Mouse (Mus musculus) lung, adult 18-20 months (tissue): Measurements from ENCODE around the gene Nbea.
"Not testable (repeated sequence)": the region's sequence is repeated elsewhere in the genome, so short reads cannot be mapped to it uniquely, and the experiment has no call there.

ENCODE experiments used
- DNase-seq, 2 experiments: peaks; one replicate each; pipeline ENCODE4 v3.0.0; 2022; ENCODE audit warnings: mixed read lengths in 2 of 2

Gene Nbea

DNA sequence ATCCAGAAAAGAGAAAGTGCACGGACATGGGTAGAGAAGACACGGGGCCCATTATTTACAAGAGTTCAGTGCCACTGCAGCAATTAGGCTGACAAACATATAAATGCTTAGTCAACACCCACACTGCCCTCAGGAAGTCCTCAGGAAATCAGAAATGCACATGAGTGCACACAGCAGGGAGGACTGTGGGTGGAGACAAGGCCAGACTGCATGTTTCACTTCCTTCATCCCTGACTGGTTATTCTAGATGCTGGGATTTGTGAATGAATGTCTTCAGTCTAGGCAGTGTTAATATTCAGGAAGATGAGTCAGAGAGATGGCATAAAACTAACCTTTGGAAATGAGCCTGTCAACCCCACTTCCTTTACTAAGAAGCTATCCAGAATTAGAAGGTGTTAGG lies 531.2 kb downstream of the Nbea start:
- DNase-seq: no peak

DNA sequence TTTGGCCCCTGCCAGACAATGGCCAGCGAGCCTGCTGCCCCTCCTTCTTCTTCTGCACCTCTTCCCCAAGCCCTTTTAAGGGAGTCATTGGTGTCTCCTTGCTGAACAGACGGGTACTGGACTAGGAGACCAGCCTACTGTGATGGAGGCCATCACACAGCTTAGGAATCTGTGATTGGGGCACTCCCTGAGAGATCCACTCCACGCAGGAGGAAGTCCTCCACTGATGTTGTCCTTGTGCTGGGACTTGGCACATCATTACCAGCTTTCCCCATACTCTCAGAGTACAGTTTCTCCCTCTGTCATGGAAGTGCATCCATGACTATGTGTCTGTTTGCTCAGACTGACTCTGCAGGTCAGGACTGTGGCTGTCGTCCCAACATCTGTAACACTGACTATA lies 531.6 kb downstream of the Nbea start:
- no peak for DNase-seq

DNA sequence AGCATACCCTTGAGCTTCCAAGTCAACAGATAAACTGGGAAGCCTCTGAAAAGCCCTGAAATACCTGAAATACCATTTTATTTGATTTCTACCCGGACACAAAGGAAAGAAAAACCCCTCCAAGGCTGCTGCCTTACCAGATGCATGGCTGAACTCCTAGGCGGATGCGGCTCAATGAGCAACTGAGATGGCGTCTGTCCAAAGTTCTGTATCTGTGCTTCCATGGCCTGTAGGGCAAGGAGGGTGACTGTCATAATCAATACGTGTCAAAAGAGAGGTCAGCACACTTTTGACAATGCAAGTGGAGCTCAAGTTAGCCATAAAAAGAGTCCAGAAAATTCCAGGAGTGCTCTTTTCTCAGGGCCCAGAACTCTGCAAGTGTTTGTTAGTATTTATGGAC lies 534.0 kb downstream of the Nbea start:
- no peak for DNase-seq

DNA sequence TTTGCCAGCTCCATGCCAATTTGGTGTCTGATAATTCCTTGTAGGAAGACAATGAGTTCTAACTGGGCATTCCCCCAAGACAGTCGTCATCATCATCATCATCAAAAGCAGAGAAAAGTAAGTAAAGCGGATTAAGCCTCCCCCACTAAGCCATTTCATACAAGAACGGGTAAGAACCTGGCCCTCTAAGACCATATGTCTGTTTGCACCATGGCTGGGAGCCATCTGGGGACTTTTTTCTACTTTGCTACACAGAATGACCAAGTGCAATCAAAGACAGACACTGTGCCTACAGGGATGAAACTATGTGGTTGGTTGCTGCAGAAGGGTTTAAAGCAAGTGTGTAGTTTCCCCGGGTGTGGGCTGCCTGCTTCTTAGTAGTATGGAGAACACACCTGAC lies 535.2 kb downstream of the Nbea start:
- no peak for DNase-seq

DNA sequence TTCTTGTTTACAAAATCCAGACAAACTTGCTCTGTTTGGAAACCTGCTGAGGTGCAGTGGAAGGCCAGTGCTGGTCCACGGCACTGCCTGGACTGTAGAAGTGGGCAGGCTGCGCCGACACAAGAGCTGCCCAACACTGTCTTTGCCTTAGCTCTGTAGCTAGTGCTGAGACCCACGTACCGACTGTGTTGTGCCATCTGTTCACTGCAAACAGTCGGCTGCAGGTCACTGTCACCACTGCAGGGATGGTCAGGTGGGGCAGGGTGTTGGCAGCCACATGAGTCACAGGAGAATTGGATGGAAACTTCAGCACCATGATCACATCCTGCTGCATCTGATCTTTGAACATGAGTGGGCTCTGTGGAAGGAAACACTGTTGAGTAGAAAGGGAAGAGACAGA lies 536.3 kb downstream of the Nbea start:
- DNase-seq: no peak

DNA sequence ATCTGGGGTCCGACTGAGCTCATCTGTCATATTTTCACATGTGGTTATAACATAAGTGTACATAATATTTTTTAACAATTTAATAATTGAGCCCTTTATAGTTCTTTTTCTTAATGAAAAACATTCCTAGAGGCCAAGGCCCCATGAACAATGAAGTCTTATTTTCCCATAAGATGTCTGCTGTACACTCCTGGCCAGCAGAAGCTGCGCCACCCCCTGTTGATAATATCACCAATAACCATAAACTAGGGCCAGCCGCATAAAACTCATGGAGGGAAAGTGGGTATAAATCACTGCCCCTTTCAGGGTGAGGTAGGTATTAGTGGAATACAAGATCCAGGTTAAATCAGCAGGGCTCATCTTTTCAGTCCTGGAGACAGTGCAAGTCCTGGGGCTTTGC lies 537.1 kb downstream of the Nbea start:
- DNase-seq: no peak

DNA sequence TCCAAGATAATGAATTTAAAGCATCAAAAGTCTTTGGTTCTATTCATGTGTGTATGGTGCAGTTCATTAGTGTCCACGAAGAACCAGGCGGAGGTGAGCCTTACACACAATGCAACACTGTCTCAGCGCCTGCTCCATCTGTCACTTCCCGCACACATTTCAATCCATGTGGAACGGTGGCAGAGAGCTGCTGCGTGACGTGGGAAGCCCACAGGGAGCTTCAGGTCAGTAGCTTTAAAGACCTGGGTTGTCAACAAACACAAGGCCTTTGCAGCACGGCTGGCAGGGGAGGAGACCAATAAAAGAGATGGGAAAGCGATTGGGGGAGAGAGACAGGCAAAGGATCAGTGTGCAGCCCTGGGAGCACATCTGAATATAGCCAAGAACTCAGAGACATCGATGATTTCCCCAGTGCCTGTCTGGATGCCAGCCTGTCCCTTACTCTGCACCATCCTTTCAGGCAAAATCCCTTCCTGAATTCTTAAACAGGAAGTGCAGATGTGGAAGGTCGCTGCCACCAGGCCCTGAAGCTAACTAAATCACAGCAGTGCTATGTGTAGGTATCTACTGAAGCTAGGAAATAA lies 539.4 kb downstream of the Nbea start:
- no peak for DNase-seq

DNA sequence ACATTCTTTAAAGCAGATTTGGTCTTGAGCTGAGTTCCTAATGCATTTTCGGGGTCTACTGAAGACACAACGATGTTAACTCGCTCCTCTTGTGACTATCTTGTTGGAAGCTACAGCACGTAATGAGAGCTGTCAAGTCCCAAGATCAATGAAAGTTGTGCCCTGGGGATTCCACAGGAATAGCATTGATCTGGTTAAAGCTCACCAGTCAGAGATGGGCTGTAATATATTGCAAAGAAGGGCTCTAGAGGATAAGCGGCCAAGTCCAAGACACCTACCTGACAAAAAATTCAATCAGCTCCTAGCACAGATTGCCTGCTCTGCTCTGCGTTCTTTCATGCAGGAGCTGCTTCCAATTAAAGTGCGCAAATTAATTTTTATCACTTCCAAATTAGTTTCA lies 545.8 kb downstream of the Nbea start:
- no peak for DNase-seq

DNA sequence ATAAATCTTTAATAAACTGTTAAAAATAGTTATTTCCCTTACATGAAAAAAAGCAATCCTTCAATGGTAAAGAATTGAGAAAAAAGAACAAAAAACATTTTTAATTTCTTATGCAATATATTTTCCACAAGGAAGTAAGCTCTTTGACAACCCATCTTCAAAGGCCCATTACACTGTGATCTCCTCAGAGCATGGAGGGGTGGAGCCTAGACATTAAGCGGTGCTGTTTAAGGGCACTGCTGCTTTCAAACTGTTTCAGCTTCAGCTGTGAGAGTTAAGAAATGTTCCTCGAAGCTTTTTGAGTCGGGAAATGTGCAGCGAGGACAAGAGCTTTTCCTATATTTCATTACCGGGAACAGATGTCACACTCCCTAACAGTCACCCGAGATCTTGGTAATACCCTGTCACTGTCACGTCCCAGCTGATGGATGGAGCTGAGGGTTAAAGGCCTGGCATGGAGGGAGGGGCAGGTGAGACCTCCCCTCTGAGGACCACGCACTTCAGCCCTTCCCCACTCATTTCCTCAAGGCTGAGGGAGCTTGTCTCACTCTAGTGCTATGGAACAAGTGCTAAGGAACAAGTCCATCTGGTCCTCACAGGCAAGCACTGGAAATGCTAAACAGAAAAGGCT lies 547.8 kb downstream of the Nbea start:
- DNase-seq: no peak

DNA sequence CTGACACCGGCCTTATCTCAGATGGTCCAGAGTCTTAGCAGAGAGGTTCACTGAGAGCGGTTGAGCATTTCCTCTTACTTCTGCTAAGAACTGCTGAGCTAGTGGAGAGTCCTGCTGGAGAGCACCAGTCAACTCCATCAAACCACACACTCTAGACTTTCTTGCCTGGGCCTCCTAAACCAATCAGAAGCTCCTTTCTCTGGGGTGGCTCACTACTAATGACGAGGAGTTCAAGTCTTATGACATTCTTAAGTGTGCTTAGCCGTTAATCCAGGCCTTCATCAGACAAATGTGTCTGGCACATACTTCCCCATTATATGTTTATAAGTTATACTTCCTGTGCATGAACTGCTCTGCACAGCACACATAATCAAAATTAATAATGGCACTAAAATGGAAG lies 556.4 kb downstream of the Nbea start:
- DNase-seq: no peak

DNA sequence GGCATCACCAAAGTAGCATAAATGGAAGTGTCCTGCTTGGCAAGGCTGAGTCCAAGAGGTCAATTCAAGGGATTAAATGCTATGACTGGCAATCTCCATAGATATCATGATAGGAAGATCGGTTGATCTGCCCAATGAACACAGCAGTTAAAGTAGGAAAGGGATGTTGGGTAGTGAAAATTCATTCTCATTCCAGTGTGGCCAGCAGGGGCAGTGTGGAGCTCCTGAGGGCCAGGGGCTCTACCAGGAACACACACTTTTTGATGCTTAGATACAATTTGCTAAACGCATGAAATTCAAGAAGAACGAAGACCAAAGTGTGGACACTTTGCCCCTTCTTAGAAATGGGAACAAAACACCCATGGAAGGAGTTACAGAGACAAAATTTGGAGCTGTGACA lies 561.5 kb downstream of the Nbea start:
- DNase-seq: not testable (repeated sequence)

DNA sequence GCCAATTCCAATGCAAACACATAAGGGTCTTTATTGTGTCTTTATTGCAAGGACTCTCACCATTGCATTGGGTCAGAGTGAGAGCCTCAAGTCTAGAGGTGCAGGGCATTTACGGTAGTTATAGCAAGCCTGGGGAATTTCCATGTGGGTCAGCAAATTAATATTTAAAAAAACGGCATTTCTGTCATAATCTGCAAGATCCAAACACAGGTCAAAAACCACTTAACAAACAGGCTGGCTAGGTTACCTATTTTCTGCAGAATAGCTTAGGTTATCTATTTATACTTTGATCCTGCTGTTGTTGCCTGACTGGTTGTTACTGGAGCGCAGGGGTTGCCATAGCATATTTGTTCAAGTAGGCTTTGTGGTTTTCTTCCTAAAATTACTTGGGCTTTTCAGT lies 565.1 kb downstream of the Nbea start:
- DNase-seq: no peak

DNA sequence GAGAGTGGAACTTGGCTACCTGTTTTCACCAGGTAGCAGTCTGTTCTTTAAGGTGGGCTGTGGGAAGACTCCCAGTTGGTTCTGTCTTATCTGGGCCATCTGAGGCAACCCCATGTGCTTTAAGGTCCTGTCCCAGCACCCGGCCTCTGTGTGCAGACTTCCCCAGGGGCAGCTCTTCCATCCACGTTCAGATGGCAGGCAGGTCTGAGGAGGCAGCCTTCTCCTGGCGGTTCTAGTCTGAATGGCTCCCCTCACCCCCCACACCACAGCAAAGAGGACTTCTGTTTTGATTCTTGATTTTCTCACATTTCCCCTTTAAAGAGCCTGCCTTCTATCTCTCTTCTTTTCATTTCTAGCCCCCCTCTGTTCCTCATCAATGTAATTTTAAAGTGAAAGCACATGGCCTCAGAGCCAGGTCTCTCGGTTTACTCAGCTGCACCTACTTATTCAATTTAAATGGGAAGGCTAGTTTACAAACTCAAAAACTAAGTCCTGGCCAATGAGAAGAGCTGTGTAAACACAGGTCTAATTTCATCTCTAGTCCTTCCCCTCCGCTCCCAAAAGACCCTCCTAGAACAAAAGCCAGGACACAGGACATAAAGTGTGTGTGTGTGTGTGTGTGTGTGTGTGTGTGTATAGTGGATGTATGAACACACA lies 570.9 kb downstream of the Nbea start:
- DNase-seq: no peak

DNA sequence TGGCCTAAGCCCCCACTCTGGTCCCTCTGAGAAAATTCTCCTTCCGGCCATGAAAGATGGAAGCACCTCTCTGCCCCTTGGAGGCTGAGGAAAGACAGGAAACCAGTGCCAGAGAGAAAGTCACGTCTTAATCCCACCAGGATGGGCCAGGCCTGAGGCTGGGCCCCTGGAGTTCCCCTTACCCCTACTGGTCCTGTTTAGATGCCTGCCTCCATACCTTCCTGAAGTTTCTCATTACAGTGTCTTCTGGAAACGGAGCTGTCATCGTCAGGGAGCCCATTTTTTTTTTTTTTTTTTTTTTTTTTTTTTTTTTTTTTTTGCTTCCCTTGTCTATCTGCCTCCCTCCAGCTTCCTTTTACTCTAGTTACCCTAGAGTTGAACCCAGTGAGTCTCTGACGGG lies 571.5 kb downstream of the Nbea start:
- no peak for DNase-seq

DNA sequence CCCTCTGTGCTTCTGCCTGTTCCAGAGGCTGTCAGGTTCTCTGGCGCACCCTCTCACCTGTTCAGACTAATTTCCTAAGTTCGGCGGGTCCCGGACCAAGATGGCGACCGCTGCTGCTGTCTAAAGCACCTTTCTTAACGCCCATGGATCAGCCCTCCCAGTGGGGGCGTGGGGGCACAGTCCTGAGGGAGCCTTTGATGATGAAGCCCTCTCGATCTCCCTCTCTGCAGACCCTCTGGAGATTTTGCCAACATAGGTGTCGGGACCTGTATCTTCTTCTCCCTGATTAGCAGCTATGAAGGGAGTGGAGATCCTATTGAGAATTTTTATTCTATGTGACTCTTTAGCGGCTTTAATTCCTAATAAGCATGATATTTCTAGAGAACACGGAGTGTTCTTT lies 573.3 kb downstream of the Nbea start:
- DNase-seq: no peak

DNA sequence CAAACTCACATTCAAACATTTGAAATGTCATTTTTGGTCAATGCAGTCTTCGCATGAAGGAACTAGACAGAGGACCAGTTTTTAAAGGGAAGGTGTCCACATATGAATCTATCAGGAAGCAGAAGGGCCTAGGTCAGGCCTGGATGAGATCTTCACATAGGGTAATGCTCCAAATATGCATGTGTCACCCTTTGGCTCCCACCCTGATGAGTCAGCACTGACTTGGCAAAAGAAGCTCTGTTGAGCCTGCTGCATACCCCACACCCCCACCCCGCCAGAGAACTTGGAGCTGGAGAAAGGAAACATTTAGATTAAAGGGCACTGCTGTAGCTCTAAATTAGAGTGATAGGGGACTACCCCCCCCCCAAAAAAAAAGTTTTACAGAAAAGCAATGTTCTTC lies 583.2 kb downstream of the Nbea start:
- peak; percentile 47 to 57 for DNase-seq

DNA sequence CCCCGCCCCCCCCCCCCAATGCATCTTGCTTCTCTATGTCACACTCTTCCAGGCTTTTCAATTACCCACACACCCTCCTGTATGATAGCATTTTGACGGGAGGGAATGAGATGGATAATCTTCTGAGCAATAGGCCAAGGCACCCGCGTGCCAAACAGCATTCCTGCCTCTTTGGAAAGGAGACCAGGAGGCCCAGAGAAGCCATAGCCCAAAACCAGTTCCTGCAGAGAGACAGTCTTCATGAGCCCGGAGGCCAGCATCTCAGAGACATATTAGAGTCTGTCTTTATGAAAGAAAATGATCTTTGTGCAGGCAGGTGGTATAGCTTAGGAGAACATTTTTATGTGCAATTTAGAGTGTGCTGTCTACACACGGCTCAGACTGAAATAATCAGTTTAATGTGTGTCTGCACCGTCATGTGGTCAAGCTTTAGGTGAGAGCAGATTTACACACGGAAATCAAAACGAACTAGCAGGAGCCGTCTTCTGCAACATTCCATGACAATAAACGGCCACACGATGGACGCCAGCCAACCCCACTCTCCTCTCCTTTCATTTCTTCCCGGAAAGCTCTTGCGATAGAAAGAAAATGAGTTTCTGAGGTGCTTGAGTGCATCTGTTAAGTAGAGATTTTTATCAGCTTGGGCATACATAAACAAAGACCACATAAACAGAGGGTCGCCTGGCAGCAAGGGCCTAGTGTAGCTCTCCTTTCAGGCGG lies 584.0 kb downstream of the Nbea start:
- DNase-seq: peak in 1 of 2 experiments; percentile 8

DNA sequence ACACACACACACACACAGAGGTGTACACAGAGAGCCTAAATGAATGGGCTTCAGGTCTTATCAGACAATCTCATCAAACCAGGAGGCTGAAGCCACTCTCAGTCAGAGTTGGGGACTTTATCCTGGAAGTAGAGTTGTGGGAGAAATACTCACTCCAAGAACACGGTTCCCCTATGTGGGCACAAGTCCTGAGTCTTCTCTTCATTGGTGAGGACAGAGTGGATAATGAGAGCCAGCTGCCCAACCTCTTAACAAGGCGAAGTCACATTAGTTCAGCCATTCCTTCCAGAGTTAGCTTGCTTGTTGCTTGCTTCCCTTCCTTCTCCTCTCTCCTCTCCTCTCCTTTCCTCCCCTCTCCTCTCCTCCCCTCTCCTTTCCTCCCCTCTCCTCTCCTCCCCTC lies 584.8 kb downstream of the Nbea start:
- DNase-seq: no peak

DNA sequence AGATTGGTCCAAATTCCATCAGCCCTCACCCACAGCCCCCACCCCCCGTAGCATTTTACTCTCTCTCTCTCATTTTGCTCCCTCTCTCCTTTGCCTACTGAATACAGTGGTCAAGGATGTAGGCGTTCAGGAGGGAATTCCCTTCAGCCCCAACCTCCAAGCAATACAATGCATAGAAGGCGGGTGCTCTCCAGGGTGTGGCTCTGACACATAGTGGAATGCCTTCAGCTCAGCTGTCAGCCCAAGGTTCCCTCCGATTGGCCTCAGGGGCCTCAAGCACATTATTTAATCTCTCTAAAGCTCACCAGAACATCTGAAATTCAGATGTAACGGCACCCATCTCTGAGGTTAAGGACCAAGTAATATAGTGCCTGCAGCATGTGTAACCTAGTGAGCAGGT lies 590.2 kb downstream of the Nbea start:
- DNase-seq: no peak

DNA sequence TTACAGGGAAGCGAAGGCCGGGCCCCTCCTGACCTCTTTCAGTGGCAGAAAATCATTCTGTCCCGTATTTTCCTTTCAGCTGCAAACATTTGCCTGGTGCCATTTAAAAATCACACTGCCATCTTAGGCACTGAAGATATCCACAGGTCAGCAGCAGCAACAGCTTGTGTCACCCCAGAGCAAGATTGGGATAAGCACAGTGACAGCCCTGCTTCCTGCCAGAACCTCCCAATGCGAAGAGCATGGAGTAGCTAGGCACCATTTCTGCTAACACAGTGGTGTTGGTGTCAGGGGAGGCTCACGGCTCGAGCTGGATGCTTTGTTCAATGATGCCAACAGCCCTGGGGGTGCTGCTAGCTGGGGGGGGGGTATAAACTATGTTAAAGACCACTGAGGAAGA lies 592.8 kb downstream of the Nbea start:
- no peak for DNase-seq

DNA sequence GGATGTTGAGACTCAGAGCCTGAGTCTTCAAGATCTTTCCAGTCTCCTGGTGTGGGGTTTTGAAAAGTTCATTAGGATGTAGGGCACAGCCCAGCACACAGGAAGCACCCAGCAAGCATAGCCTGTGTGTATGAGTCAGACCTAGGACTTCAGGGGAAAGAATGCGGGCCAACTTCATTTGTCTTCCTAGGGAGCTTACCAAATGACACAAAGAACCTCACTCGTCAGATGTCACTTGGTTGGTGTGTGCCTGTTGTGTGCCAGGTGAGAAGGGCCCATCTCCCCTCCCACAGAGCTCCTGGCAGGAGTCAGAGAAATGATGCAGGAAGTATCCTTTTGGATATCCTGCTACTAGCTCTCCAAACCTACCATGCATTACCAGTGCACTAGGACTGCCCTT lies 593.2 kb downstream of the Nbea start:
- DNase-seq: no peak

DNA sequence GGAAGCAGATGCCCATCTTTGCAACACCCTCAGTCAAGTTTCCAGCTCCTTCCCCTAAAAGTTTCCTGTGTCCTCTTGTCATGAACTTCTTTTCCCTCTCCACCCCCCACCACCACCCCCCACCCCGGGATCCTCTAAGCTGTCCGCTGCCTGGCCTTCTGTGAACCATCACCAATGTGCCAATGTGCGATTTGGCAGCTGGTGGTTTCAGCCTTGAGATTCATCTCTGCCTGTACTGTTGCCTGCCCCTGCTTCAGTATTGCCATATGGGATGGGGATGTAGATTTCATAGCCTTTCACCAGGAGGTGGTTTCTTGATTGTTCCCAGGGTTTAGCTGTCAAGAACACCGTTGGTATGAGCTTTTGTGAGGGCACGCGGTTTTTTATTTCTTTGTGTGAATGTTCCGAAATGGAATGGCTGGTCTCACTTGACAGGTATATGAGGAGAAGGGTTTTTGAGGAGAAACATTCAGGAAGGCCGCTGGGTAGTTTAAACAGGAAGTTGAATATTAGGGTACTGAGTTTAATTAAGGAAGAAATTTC lies 594.0 kb downstream of the Nbea start:
- no peak for DNase-seq
